Mouse (Mus musculus): ENCODE measurements around the gene Tmem164.
"Not testable (repeated sequence)": the region's sequence is repeated elsewhere in the genome, so short reads cannot be mapped to it uniquely, and the experiment has no call there.

- TF ChIP-seq USF1 (IDR thresholded peaks at IDR 0.05; ENCODE audit: low read depth); MYOD1 (IDR thresholded peaks at IDR 0.05; ENCODE audit: control insufficient read depth in 1 of 3, insufficient read length in 2 of 3, low read depth in 2 of 3); MAX (IDR thresholded peaks at IDR 0.05; ENCODE audit: low read depth); E2F4 (IDR thresholded peaks at IDR 0.05; ENCODE audit: insufficient read depth); POLR2AphosphoS2 (IDR thresholded peaks at IDR 0.05; ENCODE audit: insufficient read length, low read depth); POLR2A (IDR thresholded peaks at IDR 0.05; ENCODE audit: insufficient read length, low read depth); TCF3 (IDR thresholded peaks at IDR 0.05; ENCODE audit: insufficient read length, low read depth): not testable (repeated sequence)
Observed at GRCm38 (mm10) chrX:142632990-142633389, 48.2 kb upstream of the Tmem164 start.

Data from myocyte (in vitro differentiated cells).